Mouse (Mus musculus) forebrain, embryonic 15.5 days (tissue): ENCODE measurements around the gene Ctnnbl1. TPM values are rescaled to one million over a fixed set of nuclear protein-coding genes. Genes with fewer than 3 reads are reported as not detected.
A peak's percentile ranks its signal among the peaks of the same experiment; 100 is the strongest.

ENCODE experiments used
- ATAC-seq: fragments of 200-750 bp; cut with Nextera tagmentation; replicated peaks from 2 replicates; pipeline ENCODE4 v1.8.0; 2017; ENCODE audit warnings: mild to moderate bottlenecking, moderate TSS enrichment, moderate library complexity
- H3K27ac ChIP-seq: fragments of 300-500 bp; sonication (generic); replicated peaks from 2 replicates; pipeline ENCODE4 v1.5.1; 2015; ENCODE audit warnings: mild to moderate bottlenecking, inconsistent platforms
- H3K27me3 ChIP-seq: fragments of 300-500 bp; sonication (generic); 2 replicates; pipeline ENCODE4 v1.6.1; 2015; ENCODE audit warnings: inconsistent platforms
- H3K36me3 ChIP-seq: fragments of 300-500 bp; sonication (generic); 2 replicates; pipeline ENCODE4 v1.6.1; 2015; ENCODE audit warnings: mild to moderate bottlenecking, inconsistent platforms
- H3K4me1 ChIP-seq: fragments of 300-500 bp; sonication (generic); 2 replicates; pipeline ENCODE4 v1.6.1; 2015; ENCODE audit warnings: inconsistent platforms
- H3K4me2 ChIP-seq: fragments of 300-500 bp; sonication (generic); replicated peaks from 2 replicates; pipeline ENCODE4 v1.6.1; 2015; ENCODE audit warnings: mild to moderate bottlenecking, inconsistent platforms
- H3K4me3 ChIP-seq: fragments of 300-500 bp; sonication (generic); 2 replicates; pipeline ENCODE4 v1.5.1; 2015; ENCODE audit warnings: mild to moderate bottlenecking, inconsistent platforms
- H3K9ac ChIP-seq: fragments of 300-500 bp; sonication (generic); replicated peaks from 2 replicates; pipeline ENCODE4 v1.6.1; 2015; ENCODE audit warnings: mild to moderate bottlenecking, inconsistent platforms
- H3K9me3 ChIP-seq: fragments of 300-500 bp; sonication (generic); 2 replicates; pipeline ENCODE4 v1.6.1; 2016; ENCODE audit warnings: inconsistent platforms
- WGBS: fragments of 180-500 bp; shearing (Covaris S2); methylation state at CpG from one replicate; pipeline ENCODE4 v1.1.7; 2015; ENCODE audit warnings: mixed read lengths; 5-methylcytosine and 5-hydroxymethylcytosine counted together
- polyA plus RNA-seq: library from polyadenylated mRNA; unstranded; fragments of >200 nt; fragmentation: Nextera tagmentation; extraction: Ambion mirVana; gene quantifications from 2 replicates; pipeline ENCODE4 v1.2.1, GENCODE M21; 2015

The Ctnnbl1 gene
- polyA plus RNA-seq, 1 experiment from 2014 or later = 81.1 TPM

DNA sequence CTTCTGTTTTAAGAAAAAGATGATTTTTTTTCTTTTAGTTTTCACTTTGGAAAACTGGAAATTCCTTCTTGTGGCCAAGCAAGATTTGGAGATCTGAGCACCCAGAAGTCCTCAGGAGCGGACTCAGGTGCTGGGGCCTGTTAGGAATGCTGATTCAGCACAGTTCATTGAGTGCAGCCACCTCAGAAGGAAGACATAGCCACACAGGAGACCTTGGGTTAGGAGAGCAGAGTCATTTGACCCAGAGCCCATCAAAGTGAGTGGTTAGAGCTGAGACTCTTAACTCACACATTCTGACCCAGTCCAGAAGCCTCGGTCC, 77.7 kb downstream of the Ctnnbl1 start:
- H3K27me3 ChIP-seq = no peaks in the 10 kb centered on the region
- H3K36me3 ChIP-seq = peaks cover 18% of the 10 kb centered on the region; the same call in 1 of the 2 replicates
- ATAC-seq = no peak
- no peaks in the 10 kb centered on the region for H3K9me3 ChIP-seq
- WGBS = 91% methylated on average over 2 of the region's 2 CpGs
- H3K4me1 ChIP-seq = peaks cover 8% of the 10 kb centered on the region; the same call in 1 of the 2 replicates
- H3K4me3 ChIP-seq = no peak overlapping the region
- H3K27ac ChIP-seq = no peak overlapping the region
- H3K9ac ChIP-seq = no peak overlapping the region
- H3K4me2 ChIP-seq = no peak overlapping the region

DNA sequence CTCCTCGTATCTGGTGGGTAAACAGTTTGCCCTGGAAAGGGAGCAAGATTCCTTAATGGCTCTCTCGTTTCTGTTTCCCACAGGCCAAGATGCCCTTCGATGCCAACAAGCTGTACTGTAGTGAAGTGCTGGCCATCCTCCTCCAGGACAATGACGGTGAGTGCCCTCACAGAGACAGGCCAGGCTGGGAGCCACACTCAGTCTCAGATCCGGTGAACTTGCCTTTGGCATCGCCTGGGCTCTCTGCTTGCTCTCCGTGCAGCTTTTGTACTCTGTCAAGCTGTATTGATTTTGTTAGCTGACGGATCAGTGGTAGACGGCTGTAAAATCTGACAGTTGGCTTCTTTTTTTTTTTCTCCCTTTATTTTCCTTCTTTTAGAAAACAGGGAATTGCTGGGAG, 80.5 kb downstream of the Ctnnbl1 start:
- H3K9ac ChIP-seq = no peak overlapping the region
- no peak overlapping the region for H3K4me3 ChIP-seq
- no peak overlapping the region for H3K4me2 ChIP-seq
- peaks cover 8% of the 10 kb centered on the region; the same call in 1 of the 2 replicates for H3K4me1 ChIP-seq
- no peak for ATAC-seq
- WGBS = 70% methylated on average over 9 of the region's 9 CpGs
- H3K27me3 ChIP-seq = no peaks in the 10 kb centered on the region
- H3K27ac ChIP-seq = peak overlapping the region; percentile 35; the same call in 1 of the 2 replicates
- H3K36me3 ChIP-seq = peaks cover 4% of the 10 kb centered on the region; the same call in 1 of the 2 replicates
- no peaks in the 10 kb centered on the region for H3K9me3 ChIP-seq

DNA sequence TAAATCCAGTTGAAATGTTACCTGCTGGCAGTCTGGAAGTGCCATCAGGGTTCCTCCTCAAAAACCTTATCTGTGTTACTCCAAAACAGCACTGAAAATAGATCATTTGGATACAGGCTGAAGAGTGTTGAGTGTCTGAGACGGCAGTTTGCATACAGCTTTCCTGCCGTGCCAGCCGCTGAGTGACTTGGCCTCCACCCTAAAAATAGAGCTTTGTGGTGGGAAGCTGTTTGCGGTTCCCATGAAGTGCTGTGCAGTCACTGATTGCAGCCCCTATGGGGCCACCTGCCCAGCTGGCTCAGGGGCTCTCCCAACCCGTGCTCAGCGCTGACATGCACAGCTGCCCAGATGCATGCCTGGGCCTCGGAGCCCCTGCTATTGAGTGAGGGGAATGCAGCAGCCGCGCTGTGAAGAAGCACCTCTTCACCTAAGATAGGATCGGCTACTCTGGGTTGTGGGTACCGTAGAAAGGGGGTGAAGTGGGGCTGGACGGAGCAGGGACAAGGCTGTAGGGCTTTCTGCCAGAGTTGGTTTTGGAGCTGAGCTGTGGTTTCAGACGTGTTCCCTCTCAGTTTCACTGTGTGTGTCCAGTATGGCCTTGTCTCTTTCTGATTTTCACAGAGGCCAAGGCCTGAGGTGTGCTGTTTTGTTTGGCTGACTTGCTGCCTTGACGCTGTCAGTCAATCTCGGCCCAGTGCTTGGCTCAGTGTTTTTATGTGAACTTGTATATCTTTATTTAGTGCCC, 81.5 kb downstream of the Ctnnbl1 start:
- no peak overlapping the region for H3K4me3 ChIP-seq
- H3K27me3 ChIP-seq = no peaks in the 10 kb centered on the region
- H3K9me3 ChIP-seq = no peaks in the 10 kb centered on the region
- H3K36me3 ChIP-seq = peaks cover 4% of the 10 kb centered on the region; the same call in 1 of the 2 replicates
- peak overlapping the region; percentile 35; the same call in 1 of the 2 replicates for H3K27ac ChIP-seq
- peaks cover 8% of the 10 kb centered on the region; the same call in 1 of the 2 replicates for H3K4me1 ChIP-seq
- no peak for ATAC-seq
- 80% methylated on average over 15 of the region's 15 CpGs for WGBS
- no peak overlapping the region for H3K4me2 ChIP-seq
- H3K9ac ChIP-seq = no peak overlapping the region

DNA sequence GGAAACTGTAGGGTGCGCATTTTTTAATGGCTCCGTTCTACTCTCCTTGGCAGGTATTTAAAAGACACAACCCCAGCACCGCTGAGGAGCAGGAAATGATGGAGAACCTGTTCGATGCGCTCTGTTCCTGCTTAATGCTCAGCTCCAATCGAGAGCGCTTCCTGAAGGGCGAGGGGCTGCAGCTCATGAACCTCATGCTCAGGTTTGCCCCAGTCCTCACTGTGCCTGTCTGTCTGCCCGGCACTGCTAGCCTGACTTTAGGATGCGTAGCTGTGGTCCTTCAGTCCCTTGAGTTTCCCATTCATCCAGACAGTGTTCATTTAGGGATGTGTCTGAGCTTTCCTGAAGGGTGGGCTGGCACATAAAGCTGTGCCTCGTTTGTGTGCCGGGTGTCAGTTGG, 82.2 kb downstream of the Ctnnbl1 start:
- Histone ChIP-seq H3K4me1 (peaks cover 8% of the 10 kb centered on the region; the same call in 1 of the 2 replicates), H3K27ac (no peak overlapping the region), H3K4me2 (no peak overlapping the region), H3K9me3 (no peaks in the 10 kb centered on the region), H3K27me3 (no peaks in the 10 kb centered on the region), H3K36me3 (peaks cover 4% of the 10 kb centered on the region; the same call in 1 of the 2 replicates), H3K9ac (no peak overlapping the region), H3K4me3 (no peak overlapping the region)
- ATAC-seq = no peak
- 91% methylated on average over 12 of the region's 12 CpGs for WGBS

DNA sequence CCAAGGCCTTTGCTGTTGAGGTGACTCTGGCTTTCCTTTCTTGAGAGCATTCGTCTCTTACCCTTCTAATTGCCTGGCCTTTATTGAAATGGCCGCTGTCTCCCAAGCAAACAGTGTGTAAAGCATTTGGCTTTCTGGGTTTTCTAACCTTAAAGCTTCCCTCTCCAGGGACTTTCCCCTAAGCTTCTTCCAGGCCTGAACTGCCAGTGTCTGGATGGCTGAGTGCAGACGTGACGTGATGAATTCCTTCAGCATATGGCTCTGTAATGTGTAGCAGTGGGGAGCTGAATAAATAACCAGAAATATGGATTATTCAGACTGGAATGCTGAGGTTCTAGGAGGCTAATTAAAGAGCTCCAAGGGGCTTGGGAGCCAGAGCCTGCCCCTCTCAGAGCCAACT, 84.1 kb downstream of the Ctnnbl1 start:
- no peak; the same call in 1 of the 2 replicates for ATAC-seq
- Histone ChIP-seq H3K9me3 (no peaks in the 10 kb centered on the region), H3K4me2 (no peak overlapping the region), H3K9ac (no peak overlapping the region), H3K27me3 (no peaks in the 10 kb centered on the region), H3K27ac (peak overlapping the region; percentile 35), H3K4me1 (peaks cover 8% of the 10 kb centered on the region; the same call in 1 of the 2 replicates), H3K4me3 (no peak overlapping the region), H3K36me3 (peaks cover 4% of the 10 kb centered on the region; the same call in 1 of the 2 replicates)
- 38% methylated on average over 4 of the region's 4 CpGs for WGBS

DNA sequence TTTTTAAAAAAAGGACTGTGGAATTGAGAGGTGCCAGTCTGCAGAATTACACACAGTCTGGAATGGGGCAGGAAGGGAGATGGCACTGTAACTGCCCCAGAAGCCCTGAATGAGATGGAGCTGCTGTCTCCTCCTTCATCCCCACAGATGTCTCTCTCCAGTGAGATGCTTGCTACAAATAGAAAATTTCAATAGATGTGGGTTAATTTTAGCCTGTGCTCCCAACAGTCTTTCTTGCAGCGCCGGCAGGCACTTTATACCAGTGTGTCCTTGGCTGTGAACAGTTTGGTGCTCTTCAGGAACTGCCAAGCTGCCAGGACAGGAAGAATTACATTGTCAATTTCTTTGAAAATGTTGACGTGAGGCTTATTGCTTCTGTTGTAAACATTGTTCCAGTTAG, 86.3 kb downstream of the Ctnnbl1 start:
- Histone ChIP-seq H3K9me3 (no peaks in the 10 kb centered on the region), H3K9ac (no peak overlapping the region), H3K4me2 (no peak overlapping the region), H3K4me3 (no peak overlapping the region), H3K27me3 (no peaks in the 10 kb centered on the region), H3K36me3 (peaks cover 4% of the 10 kb centered on the region; the same call in 1 of the 2 replicates), H3K4me1 (0 out of 2 replicates have a peak, but pooled peaks cover 5% of the 10 kb centered on the region), H3K27ac (no peak overlapping the region)
- 74% methylated on average over 3 of the region's 3 CpGs for WGBS
- ATAC-seq = no peak

DNA sequence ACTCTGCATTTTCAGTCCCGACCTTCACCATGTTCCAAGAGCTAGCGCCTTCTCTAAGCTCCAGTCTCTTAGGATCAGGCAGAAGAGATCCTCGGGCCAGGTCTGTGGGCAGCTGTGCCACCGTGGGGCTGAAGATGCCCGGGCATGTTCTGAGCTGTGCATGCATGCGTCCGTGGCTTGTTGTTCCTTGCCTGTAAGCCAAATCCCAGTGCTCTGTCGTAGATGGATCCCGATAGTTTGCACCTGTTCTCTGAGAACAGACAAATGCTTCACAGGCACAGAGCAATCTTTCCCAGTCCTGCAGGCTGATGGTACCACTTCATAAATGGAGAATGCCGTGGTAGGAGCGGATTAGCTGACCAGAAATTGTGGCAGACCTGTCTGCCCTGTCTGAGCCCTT, 87.0 kb downstream of the Ctnnbl1 start:
- H3K27me3 ChIP-seq = no peaks in the 10 kb centered on the region
- ATAC-seq = no peak
- no peak overlapping the region for H3K4me2 ChIP-seq
- H3K9ac ChIP-seq = no peak overlapping the region
- peaks cover 4% of the 10 kb centered on the region; the same call in 1 of the 2 replicates for H3K36me3 ChIP-seq
- 95% methylated on average over 11 of the region's 11 CpGs for WGBS
- H3K4me1 ChIP-seq = no peaks in the 10 kb centered on the region
- H3K27ac ChIP-seq = no peak overlapping the region
- no peaks in the 10 kb centered on the region for H3K9me3 ChIP-seq
- no peak overlapping the region for H3K4me3 ChIP-seq

DNA sequence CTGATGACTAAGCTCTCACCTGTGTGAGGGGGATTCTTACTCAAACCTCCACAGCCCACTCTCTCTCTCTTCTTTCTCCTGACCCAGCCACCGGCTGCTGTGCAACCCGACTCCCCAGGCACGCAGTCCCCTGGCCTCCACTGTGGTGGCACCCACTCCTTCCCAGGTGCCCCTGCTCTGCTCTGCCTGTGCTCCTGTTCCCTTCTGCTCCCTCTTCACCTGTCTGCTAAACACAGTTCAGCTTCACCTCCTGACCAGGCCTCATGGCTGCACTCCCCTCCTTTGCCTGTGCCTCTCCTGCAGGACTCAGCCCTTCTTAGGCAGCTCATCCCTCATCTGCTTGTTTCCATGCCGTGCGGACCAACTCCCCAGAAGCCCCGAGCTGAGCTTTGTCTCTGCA, 92.9 kb downstream of the Ctnnbl1 start:
- no peak overlapping the region for H3K9ac ChIP-seq
- H3K36me3 ChIP-seq = no peaks in the 10 kb centered on the region
- no peaks in the 10 kb centered on the region for H3K27me3 ChIP-seq
- no peak overlapping the region for H3K4me2 ChIP-seq
- ATAC-seq = no peak
- H3K4me3 ChIP-seq = no peak overlapping the region
- 85% methylated on average over 6 of the region's 6 CpGs for WGBS
- H3K9me3 ChIP-seq = no peaks in the 10 kb centered on the region
- no peaks in the 10 kb centered on the region for H3K4me1 ChIP-seq
- H3K27ac ChIP-seq = no peak overlapping the region

DNA sequence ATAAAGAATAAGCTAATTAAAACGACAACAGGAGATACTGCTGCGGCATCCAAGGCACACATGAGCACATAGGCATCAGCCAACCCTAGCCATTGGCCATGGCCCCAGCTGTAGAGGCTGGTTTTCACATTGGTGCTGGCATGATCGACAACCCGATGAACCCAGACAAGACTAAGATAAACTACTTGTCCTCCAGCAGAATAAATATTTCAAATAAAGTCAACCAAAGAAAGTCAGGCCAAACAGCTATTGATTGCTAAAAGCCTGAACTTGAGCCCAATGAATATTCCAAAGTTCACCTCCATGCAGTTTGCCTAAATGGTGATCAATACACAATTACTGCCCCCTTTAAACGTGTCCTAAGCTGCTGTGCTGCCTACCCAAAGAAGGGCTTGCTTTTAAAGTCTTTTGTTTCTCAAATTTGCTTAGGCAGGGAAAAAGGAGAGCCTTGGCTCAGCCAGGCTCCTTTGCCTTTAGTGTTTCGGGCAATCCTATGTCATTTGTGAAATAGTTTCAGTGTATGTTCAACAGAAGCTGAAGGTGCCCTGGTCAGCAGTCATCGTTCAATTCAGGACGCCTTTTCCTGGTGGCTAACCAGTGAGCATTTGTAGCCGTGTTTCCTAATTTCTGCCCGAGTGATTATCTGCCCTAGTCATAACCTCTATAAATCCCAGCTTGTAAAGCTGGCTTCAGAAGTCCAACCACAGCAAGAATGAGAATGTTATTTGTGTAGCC, 93.6 kb downstream of the Ctnnbl1 start:
- H3K9ac ChIP-seq = no peak overlapping the region
- no peaks in the 10 kb centered on the region for H3K36me3 ChIP-seq
- H3K4me1 ChIP-seq = no peaks in the 10 kb centered on the region
- ATAC-seq = no peak
- WGBS = 85% methylated on average over 10 of the region's 10 CpGs
- H3K4me2 ChIP-seq = no peak overlapping the region
- H3K9me3 ChIP-seq = no peaks in the 10 kb centered on the region
- H3K27ac ChIP-seq = no peak overlapping the region
- no peak overlapping the region for H3K4me3 ChIP-seq
- H3K27me3 ChIP-seq = no peaks in the 10 kb centered on the region

DNA sequence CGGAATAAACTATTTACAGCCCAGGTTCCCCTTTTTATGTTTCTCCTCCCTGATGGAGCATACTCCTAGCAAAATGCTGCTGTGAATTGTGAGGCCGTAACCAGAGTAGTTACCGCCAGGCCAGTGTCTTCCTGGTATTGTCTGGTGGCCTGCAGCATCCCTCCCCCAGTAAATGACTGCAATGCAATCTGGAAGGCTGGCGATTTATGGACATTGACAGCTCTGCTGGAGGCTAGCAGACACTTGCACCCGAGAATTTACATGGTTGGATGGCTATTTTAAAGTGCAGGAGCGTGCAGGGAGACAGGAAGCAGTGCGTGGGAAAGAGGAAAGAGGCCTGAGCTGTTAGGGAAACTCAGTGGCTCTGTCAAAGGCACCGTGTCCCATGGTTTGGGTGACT, 99.8 kb downstream of the Ctnnbl1 start:
- H3K9me3 ChIP-seq = no peaks in the 10 kb centered on the region
- no peak overlapping the region for H3K4me2 ChIP-seq
- 79% methylated on average over 8 of the region's 8 CpGs for WGBS
- no peak overlapping the region for H3K9ac ChIP-seq
- no peaks in the 10 kb centered on the region for H3K27me3 ChIP-seq
- no peak overlapping the region for H3K4me3 ChIP-seq
- no peak for ATAC-seq
- H3K36me3 ChIP-seq = 0 out of 2 replicates have a peak, but pooled peaks cover 4% of the 10 kb centered on the region
- H3K27ac ChIP-seq = no peak overlapping the region
- peaks cover 7% of the 10 kb centered on the region; the same call in 1 of the 2 replicates for H3K4me1 ChIP-seq

DNA sequence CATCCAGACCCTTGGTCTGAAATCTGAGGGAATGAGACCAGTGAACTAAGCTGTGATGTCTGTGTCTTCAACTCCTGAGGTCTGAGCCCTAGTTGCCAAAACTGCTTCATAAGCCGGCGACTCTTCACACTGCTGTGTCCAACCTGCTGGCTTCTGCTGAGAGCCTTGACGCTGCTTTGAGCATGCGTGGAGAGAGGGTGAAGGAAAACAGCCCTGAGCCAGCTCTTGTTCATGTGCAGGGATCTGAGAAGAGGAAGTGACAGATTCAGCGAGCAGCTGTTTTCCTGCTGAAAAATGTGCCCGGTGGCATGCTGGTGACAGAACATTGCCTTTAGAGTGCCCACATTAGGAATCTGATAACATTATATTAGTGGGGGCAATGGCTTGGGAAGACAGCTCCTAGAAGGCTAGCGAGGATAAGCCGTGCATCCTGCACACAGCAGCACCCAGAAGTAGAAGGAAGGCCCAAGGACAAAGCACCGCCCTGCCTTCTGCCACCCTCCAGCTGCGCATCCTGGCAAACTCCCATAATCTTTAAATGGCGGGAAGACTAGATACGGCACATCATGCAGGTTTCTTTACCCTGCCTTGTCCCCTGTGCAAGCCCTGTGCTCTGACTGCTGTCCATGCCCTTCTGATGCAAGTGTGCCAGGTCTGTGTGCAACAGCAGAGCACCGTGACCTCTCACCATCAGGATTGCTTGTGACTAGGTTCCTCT, 101.2 kb downstream of the Ctnnbl1 start:
- Histone ChIP-seq H3K9me3 (no peaks in the 10 kb centered on the region), H3K4me3 (no peak overlapping the region), H3K27ac (no peak overlapping the region), H3K27me3 (no peaks in the 10 kb centered on the region), H3K4me1 (peaks cover 7% of the 10 kb centered on the region; the same call in 1 of the 2 replicates), H3K36me3 (0 out of 2 replicates have a peak, but pooled peaks cover 4% of the 10 kb centered on the region), H3K9ac (no peak overlapping the region), H3K4me2 (no peak overlapping the region)
- no peak for ATAC-seq
- WGBS = 86% methylated on average over 13 of the region's 13 CpGs

DNA sequence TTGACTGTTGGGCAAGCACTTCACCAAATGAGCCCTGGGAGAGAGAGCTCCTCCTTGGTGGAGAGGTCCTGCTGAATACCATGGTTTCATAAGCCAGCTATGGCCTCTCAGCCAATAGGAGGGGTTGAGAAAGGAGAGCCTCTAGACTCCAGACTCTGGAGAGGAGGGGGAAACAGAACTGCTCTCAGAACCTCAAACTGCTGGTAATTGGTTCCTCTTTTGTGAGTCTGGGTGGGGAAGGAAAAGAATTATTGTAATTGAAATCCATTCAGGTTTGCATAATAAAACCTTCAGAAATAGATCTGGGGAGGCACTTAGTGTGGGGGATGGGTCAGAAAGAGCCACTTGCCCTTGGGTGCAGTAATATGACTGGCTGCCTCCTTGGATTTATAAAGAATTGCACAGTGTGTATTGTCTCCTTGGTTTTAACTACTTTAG, 103.5 kb downstream of the Ctnnbl1 start:
- Histone ChIP-seq H3K27ac (peak overlapping the region; percentile 38), H3K27me3 (no peaks in the 10 kb centered on the region), H3K4me3 (no peak overlapping the region), H3K9ac (no peak overlapping the region), H3K4me2 (no peak overlapping the region), H3K36me3 (0 out of 2 replicates have a peak, but pooled peaks cover 4% of the 10 kb centered on the region), H3K4me1 (peaks cover 7% of the 10 kb centered on the region; the same call in 1 of the 2 replicates), H3K9me3 (no peaks in the 10 kb centered on the region)
- peak; percentile 51; the same call in 1 of the 2 replicates for ATAC-seq
